Mouse (Mus musculus): ENCODE data around the gene Actl11. TPM values are rescaled to one million over a fixed set of nuclear protein-coding genes. Genes with fewer than 3 reads are reported as not detected.

Gene Actl11
- polyA plus RNA-seq, 1 experiment from 2014 or later: not detected

DNA sequence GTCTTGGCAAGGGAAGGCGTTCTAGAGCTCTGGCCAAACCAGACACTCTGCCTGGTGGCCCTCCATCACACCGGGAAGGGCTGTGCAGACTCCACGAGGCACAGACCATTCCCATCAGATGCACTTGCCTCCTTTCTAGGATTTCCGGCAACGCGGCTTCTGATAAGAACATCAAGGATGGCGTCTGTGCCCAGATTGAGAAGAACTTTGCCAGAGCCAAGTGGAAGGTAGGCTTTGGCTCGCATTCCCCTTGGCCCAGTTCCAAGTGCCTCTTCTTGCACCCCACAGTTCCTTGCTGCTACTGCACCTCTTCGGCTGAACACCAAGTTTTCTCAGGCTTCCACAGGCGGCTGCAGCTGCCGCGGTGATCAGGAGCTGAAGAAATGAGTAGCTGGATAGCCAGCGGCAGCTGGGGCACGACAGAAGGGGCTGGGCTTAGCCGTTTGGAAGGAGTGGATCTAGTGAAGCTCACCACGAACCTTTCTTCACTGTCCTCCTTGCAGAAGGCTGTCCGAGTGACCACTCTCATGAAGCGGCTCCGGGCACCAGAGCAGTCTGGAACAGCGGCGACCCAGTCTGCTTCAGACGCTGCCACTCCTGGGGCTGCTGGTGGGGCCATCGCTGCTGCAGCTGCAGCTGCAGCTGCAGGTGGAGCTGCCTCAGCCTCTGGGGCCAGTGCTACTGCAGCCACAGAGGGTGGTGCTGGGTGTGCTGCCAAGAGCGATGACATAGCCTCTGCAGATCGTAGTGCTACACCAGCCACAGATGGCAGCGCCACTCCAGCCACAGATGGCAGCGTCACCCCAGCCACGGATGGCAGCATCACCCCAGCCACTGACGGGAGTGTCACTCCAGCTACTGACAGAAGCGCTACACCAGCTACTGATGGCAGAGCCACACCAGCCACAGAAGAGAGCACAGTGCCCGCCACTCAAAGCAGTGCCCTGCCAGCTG is 19.2 kb downstream of the Actl11 start:
- Histone ChIP-seq H3K4me2 (ENCODE audit: low read depth, low read length, severe bottlenecking) (no peak overlapping the region), H3K9ac (ENCODE audit: low read length) (no peak overlapping the region), H3K4me3 (ENCODE audit: low read depth, low read length) (no peak overlapping the region), H3K36me3 (ENCODE audit: control insufficient read depth, insufficient read depth, low read length) (no peaks in the 10 kb centered on the region), H3K27me3 (ENCODE audit: control insufficient read depth, insufficient read depth, low read length) (no peaks in the 10 kb centered on the region), H3K9me3 (ENCODE audit: control insufficient read depth, low read length) (no peaks in the 10 kb centered on the region), H3K4me1 (replicated peaks; ENCODE audit: control insufficient read depth, insufficient read depth, low read length) (peaks cover 2% of the 10 kb centered on the region; the same call in 1 of the 2 replicates), H3K27ac (ENCODE audit: low read depth, low read length) (no peak overlapping the region)
- WGBS: 91% methylated on average over 31 of the region's 31 CpGs
- DNase-seq (ENCODE audit: low spot score) (no peak), ATAC-seq (replicated peaks; ENCODE audit: low FRiP score) (no peak)

DNA sequence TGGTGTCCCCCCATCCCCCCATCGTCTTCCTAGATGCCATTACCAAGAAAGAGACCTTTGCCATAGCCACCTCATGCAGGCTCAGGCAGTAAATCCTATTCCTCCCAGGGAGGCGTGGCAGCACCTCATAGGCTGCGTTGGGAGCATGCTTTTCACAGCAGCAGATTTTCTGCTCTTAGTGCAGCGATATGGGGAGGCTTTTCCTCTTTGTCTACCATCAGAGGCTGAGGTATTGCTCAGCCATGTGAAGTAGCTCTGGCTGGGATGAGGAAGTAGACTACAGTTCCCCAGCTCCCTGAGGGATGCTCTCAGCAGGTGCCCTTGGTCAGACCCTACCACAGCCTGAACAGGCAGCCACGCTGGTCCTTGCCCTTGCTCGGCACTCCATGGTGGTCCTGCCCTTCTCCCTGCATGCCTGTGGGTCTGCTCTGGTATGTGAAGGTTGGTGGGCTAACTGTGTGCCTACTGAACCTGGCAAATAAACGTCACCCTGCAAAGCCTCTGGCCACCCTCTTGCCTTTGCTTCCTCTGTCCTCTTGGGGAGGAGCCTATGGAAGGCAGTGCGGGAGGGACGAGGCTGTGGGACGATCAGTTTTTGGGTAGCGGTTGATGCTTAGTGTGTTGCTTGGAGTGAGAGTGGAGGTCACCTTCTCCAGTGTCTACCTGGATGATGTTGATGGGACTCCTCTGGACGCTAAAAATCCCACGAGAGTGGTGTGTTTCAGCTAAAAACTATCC is 21.1 kb downstream of the Actl11 start:
- Histone ChIP-seq H3K9me3 (ENCODE audit: control insufficient read depth, low read length) (no peaks in the 10 kb centered on the region), H3K4me2 (ENCODE audit: low read depth, low read length, severe bottlenecking) (no peak overlapping the region), H3K4me3 (ENCODE audit: low read depth, low read length) (no peak overlapping the region), H3K4me1 (replicated peaks; ENCODE audit: control insufficient read depth, insufficient read depth, low read length) (peaks cover 2% of the 10 kb centered on the region; the same call in 1 of the 2 replicates), H3K27ac (ENCODE audit: low read depth, low read length) (no peak overlapping the region), H3K27me3 (ENCODE audit: control insufficient read depth, insufficient read depth, low read length) (no peaks in the 10 kb centered on the region), H3K36me3 (ENCODE audit: control insufficient read depth, insufficient read depth, low read length) (no peaks in the 10 kb centered on the region), H3K9ac (ENCODE audit: low read length) (no peak overlapping the region)
- 85% methylated on average over 13 of the region's 13 CpGs for WGBS
- DNase-seq (ENCODE audit: low spot score) (no peak), ATAC-seq (replicated peaks; ENCODE audit: low FRiP score) (no peak)

DNA sequence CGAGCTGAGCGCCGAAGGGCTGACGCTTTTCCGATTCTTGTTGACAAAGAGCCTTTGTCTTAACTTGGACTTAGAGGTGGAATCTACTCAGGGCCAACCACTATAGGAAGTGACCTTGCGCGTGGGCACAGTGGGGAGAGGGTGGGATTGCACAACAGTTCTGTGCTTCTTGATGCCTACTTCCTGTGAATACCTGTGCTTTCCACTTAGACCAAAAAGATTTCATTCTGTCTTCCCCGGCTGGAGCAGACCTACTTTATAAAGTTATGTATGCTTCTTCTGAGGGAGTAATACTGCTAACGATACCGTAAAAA is 21.6 kb downstream of the Actl11 start, which contains the start of gene Traip:
TSS of gene Traip (plus strand) at position 215 of the 314 bp plus-strand sequence.
- H3K27ac ChIP-seq (ENCODE audit: low read depth, low read length): peak within 1 kb of the TSS; percentile 75
- H3K9ac ChIP-seq (ENCODE audit: low read length): peak within 1 kb of the TSS; percentile 69
- H3K4me1 ChIP-seq (replicated peaks; ENCODE audit: control insufficient read depth, insufficient read depth, low read length): peaks cover 2% of the 10 kb centered on the region; the same call in 1 of the 2 replicates
- ATAC-seq (replicated peaks; ENCODE audit: low FRiP score) (no peak), DNase-seq (ENCODE audit: low spot score) (no peak)
- WGBS: 91% methylated on average over 10 of the region's 10 CpGs
- no peaks in the 10 kb centered on the region for H3K27me3 ChIP-seq (ENCODE audit: control insufficient read depth, insufficient read depth, low read length)
- no peaks in the 10 kb centered on the region for H3K9me3 ChIP-seq (ENCODE audit: control insufficient read depth, low read length)
- peak within 1 kb of the TSS; percentile 58 for H3K4me2 ChIP-seq (ENCODE audit: low read depth, low read length, severe bottlenecking)
- peak within 1 kb of the TSS; percentile 66 for H3K4me3 ChIP-seq (ENCODE audit: low read depth, low read length)
- no peaks in the 10 kb centered on the region for H3K36me3 ChIP-seq (ENCODE audit: control insufficient read depth, insufficient read depth, low read length)

DNA sequence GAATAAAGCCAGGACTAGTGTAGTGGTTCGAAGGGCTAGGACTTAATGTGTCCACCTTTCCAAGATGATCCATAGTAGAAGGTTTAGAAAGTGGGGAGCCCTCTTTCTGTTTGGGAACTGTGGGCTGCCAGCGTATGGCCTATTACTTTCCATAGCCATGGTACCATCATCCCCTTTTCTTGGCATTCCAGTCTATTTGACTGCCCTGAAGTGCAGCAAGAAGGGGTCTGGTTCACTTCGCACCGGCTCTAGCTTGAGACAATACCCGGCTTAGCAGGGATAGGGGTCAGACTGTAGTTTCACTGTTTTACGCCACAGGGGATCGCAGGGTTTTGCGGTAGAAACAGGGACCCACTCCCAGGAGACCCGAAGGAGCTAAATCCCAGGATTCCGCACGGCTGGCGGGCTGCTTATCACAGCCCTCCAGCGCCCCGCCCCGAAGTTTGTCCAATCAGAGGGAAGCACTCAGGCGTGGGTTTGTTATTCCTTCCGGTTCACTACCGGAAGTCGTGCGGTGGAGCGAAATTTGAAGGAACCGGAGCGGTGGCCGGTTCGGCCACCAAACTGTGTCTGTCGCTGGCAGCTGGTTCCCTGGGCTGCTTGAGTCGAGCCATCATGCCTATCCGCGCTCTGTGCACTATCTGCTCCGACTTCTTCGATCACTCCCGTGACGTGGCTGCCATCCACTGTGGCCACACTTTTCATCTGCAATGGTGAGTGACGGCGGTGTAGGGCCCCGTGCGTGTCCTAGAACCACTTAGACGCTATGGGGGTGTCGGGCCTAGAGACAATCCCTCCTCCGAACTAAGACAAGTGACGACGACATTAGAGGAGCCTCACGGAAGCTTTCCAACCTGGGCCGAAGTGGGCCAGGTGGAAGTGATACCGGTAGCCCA is 22.4 kb downstream of the Actl11 start:
- peak; percentile 94 for DNase-seq (ENCODE audit: low spot score)
- Histone ChIP-seq H3K9ac (ENCODE audit: low read length) (peak overlapping the region; percentile 69), H3K4me1 (replicated peaks; ENCODE audit: control insufficient read depth, insufficient read depth, low read length) (peaks cover 2% of the 10 kb centered on the region; the same call in 1 of the 2 replicates), H3K27ac (ENCODE audit: low read depth, low read length) (peak overlapping the region; percentile 75), H3K4me2 (ENCODE audit: low read depth, low read length, severe bottlenecking) (peak overlapping the region; percentile 58), H3K36me3 (ENCODE audit: control insufficient read depth, insufficient read depth, low read length) (no peaks in the 10 kb centered on the region), H3K9me3 (ENCODE audit: control insufficient read depth, low read length) (no peaks in the 10 kb centered on the region), H3K27me3 (ENCODE audit: control insufficient read depth, insufficient read depth, low read length) (no peaks in the 10 kb centered on the region), H3K4me3 (ENCODE audit: low read depth, low read length) (peak overlapping the region; percentile 66)
- 15% methylated on average over 45 of the region's 45 CpGs for WGBS
- peak; percentile 94 for ATAC-seq (replicated peaks; ENCODE audit: low FRiP score)

DNA sequence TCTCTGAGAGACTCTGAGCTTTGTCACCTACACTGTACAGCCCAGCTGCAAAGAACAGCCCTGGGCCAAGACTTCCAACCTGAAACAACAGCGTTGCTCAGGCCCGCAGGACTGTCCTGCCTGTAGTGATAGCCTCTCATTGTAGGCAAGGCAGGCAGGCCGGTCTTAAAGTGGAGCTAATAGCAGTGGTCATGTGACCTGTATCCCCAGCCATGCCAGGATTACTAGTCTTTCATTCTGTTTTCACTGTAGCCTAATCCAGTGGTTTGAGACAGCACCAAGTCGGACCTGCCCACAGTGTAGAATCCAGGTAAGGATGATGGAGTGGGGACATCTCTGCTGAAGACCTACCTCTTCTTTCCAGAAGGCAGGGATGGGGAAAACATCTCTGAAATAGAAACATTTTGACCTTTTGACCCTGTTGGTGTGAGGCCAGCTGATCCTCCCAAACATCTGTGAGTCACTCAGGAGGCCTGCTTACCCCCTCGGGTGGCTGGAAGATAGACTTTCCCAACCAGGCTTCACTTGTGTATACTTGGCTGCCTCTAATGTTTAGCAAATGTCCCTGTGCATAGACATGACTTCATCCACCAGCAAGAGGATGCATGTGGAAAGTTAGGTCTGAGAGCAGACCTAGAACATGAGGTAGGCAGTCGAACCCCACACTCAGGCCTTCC is 27.5 kb downstream of the Actl11 start:
- no peak overlapping the region for H3K4me2 ChIP-seq (ENCODE audit: low read depth, low read length, severe bottlenecking)
- DNase-seq (ENCODE audit: low spot score) (no peak), ATAC-seq (replicated peaks; ENCODE audit: low FRiP score) (no peak)
- no peaks in the 10 kb centered on the region; the same call in 1 of the 2 replicates for H3K36me3 ChIP-seq (ENCODE audit: control insufficient read depth, insufficient read depth, low read length)
- no peaks in the 10 kb centered on the region for H3K27me3 ChIP-seq (ENCODE audit: control insufficient read depth, insufficient read depth, low read length)
- no peaks in the 10 kb centered on the region; the same call in 1 of the 2 replicates for H3K4me1 ChIP-seq (replicated peaks; ENCODE audit: control insufficient read depth, insufficient read depth, low read length)
- H3K4me3 ChIP-seq (ENCODE audit: low read depth, low read length): no peak overlapping the region
- H3K27ac ChIP-seq (ENCODE audit: low read depth, low read length): no peak overlapping the region
- H3K9ac ChIP-seq (ENCODE audit: low read length): no peak overlapping the region
- 89% methylated on average over 6 of the region's 6 CpGs for WGBS
- H3K9me3 ChIP-seq (ENCODE audit: control insufficient read depth, low read length): no peaks in the 10 kb centered on the region

DNA sequence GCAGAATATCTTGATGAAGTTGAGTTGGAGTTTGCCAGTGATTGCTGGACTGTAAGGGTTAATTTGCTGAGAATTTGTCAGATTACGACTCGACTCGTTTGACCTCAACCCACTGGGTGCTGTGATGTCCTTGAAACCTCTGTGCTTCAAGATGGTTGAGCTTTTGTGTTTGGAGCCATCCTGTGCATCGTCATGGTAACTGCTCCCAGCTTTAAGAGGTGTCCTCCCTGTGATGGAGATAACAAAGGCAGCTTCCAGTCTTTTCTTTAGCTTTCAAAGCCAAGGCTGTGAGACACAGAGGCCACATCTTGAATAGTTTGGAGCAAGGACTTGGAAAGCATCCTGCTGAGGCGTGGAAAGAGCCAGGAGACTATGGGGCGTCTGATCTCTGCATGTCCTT is 28.9 kb downstream of the Actl11 start:
- H3K4me3 ChIP-seq (ENCODE audit: low read depth, low read length): no peak overlapping the region
- no peak overlapping the region for H3K27ac ChIP-seq (ENCODE audit: low read depth, low read length)
- DNase-seq (ENCODE audit: low spot score): no peak
- no peaks in the 10 kb centered on the region; the same call in 1 of the 2 replicates for H3K36me3 ChIP-seq (ENCODE audit: control insufficient read depth, insufficient read depth, low read length)
- no peaks in the 10 kb centered on the region for H3K9me3 ChIP-seq (ENCODE audit: control insufficient read depth, low read length)
- H3K4me1 ChIP-seq (replicated peaks; ENCODE audit: control insufficient read depth, insufficient read depth, low read length): 0 out of 2 replicates have a peak, but pooled peaks cover 2% of the 10 kb centered on the region
- H3K9ac ChIP-seq (ENCODE audit: low read length): no peak overlapping the region
- no peak overlapping the region for H3K4me2 ChIP-seq (ENCODE audit: low read depth, low read length, severe bottlenecking)
- ATAC-seq (replicated peaks; ENCODE audit: low FRiP score): no peak
- no peaks in the 10 kb centered on the region for H3K27me3 ChIP-seq (ENCODE audit: control insufficient read depth, insufficient read depth, low read length)
- WGBS: 46% methylated on average over 6 of the region's 6 CpGs

DNA sequence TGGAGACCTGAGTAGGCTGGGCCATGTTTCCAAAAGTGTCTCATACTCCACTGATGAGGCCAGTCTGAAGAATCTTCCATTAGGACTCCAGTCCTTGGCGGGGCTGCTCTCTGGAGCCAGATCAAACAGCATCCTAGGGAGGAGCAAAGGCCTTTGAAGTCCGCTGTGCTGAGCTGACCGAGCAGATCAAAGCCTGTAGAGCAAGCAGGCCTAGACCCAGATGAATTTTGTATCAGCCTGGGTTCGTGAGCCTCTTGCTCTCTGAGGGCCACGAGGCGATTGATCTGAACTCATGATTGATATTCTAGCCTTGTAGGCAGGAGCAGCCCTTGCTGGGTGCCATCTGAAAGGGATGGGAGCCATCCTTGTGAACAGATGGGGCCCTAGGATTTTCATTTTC is 31.6 kb downstream of the Actl11 start:
- DNase-seq (ENCODE audit: low spot score) (no peak), ATAC-seq (replicated peaks; ENCODE audit: low FRiP score) (no peak)
- no peaks in the 10 kb centered on the region; the same call in 1 of the 2 replicates for H3K36me3 ChIP-seq (ENCODE audit: control insufficient read depth, insufficient read depth, low read length)
- H3K4me2 ChIP-seq (ENCODE audit: low read depth, low read length, severe bottlenecking): no peak overlapping the region
- no peak overlapping the region for H3K27ac ChIP-seq (ENCODE audit: low read depth, low read length)
- 0 out of 2 replicates have a peak, but pooled peaks cover 2% of the 10 kb centered on the region for H3K4me1 ChIP-seq (replicated peaks; ENCODE audit: control insufficient read depth, insufficient read depth, low read length)
- H3K27me3 ChIP-seq (ENCODE audit: control insufficient read depth, insufficient read depth, low read length): no peaks in the 10 kb centered on the region
- H3K4me3 ChIP-seq (ENCODE audit: low read depth, low read length): no peak overlapping the region
- WGBS: 78% methylated on average over 6 of the region's 6 CpGs
- no peaks in the 10 kb centered on the region for H3K9me3 ChIP-seq (ENCODE audit: control insufficient read depth, low read length)
- no peak overlapping the region for H3K9ac ChIP-seq (ENCODE audit: low read length)
